Mouse (Mus musculus) liver, postnatal 0 days (tissue): ENCODE results near the gene Saxo1. TPM values are rescaled to one million over a fixed set of nuclear protein-coding genes. Genes with fewer than 3 reads are reported as not detected.

ENCODE experiments used
- ATAC-seq: fragments of 200-750 bp; cut with Nextera tagmentation; 2 replicates; pipeline ENCODE4 v1.8.0; 2017; ENCODE audit warnings: mild to moderate bottlenecking, moderate library complexity
- DNase-seq: peaks from one replicate; pipeline ENCODE4 v3.0.0-alpha.2; 2016
- H3K27ac ChIP-seq: fragments of 300-500 bp; sonication (generic); 2 replicates; pipeline ENCODE4 v1.5.1; 2014; ENCODE audit warnings: antibody characterized with exemption, moderate library complexity, mild to moderate bottlenecking, low read depth
- H3K27me3 ChIP-seq: fragments of 300-500 bp; sonication (generic); 2 replicates; pipeline ENCODE4 v1.6.1; 2014; ENCODE audit warnings: low read length, control low read depth, mixed read lengths; ENCODE audit not compliant: insufficient read depth
- H3K36me3 ChIP-seq: fragments of 300-500 bp; sonication (generic); replicated peaks from 2 replicates; pipeline ENCODE4 v1.6.1; 2014; ENCODE audit warnings: mild to moderate bottlenecking, control low read depth, low read length, moderate library complexity, mixed read lengths; ENCODE audit not compliant: insufficient read depth
- H3K4me1 ChIP-seq: fragments of 300-500 bp; sonication (generic); 2 replicates; pipeline ENCODE4 v1.6.1; 2014; ENCODE audit warnings: antibody characterized with exemption, mild to moderate bottlenecking, control low read depth; ENCODE audit not compliant: insufficient read depth
- H3K4me2 ChIP-seq: fragments of 300-500 bp; sonication (generic); 2 replicates; pipeline ENCODE4 v1.6.1; 2014; ENCODE audit warnings: low read depth, mild to moderate bottlenecking, low read length, moderate library complexity, mixed read lengths
- H3K4me3 ChIP-seq: fragments of 300-500 bp; sonication (generic); 2 replicates; pipeline ENCODE4 v1.5.1; 2014; ENCODE audit warnings: low read depth, low read length
- H3K9ac ChIP-seq: fragments of 300-500 bp; sonication (generic); replicated peaks from 2 replicates; pipeline ENCODE4 v1.6.1; 2014; ENCODE audit warnings: mild to moderate bottlenecking, moderate library complexity
- H3K9me3 ChIP-seq: fragments of 300-500 bp; sonication (generic); 2 replicates; pipeline ENCODE4 v1.6.1; 2016; ENCODE audit warnings: mild to moderate bottlenecking, control low read depth, low read length, mixed read lengths
- CTCF ChIP-seq: sonication (generic); IDR thresholded peaks from 2 replicates; pipeline ENCODE4 v1.5.1; 2016; ENCODE audit warnings: antibody characterized with exemption, low read depth
- EP300 ChIP-seq: IDR thresholded peaks from 2 replicates; pipeline ENCODE4 v1.6.1; 2016; ENCODE audit warnings: antibody characterized with exemption, low read depth, mild to moderate bottlenecking
- WGBS: fragments of 180-500 bp; shearing (Covaris S2); extraction: QIAGEN DNeasy Blood & Tissue Kit; methylation state at CpG from one replicate; pipeline ENCODE4 v1.1.7; 2014; ENCODE audit not compliant: insufficient replicate concordance; 5-methylcytosine and 5-hydroxymethylcytosine counted together
- polyA plus RNA-seq: library from polyadenylated mRNA; unstranded; fragments of >200 nt; fragmentation: Nextera tagmentation; extraction: Ambion mirVana; gene quantifications from 2 replicates; pipeline ENCODE4 v1.2.1, GENCODE M21; 2015

Saxo1 gene
- polyA plus RNA-seq, 1 experiment from 2014 or later: not detected

DNA sequence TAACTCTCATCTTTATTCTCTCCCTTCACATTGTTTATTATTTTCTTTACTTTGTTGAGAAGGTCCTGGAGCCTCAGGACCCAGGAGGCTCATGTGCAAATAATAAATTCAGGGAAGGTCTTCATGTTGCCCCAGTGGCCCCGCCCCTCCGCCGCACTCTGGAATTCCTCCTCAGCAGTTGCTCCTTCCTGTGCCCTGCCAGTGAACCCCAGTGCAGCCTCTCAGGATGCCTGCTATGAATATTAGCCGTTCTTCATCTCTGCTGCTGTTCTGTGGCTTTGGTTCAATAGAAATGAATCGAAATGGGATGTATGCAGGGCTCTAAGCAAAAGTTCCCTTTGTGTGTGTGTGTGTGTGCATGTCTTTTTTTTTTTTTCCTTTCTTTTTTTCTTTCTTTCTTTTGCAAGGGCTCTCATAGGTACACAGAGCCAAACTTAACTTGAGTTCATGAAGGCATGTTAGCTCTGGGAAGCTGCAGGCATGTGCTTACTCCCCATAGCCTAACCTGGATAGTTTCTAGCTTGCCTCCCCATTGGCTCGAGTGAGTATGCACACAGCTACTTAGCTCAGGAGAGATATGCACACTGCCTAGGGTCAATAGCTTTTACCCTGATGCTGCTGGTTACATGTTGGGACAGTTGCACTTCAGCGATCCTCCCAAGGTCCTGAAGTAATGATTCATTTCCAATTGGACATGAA, 151.5 kb downstream of the Saxo1 start:
- Histone ChIP-seq H3K36me3 (no peaks in the 10 kb centered on the region), H3K27me3 (no peaks in the 10 kb centered on the region), H3K4me1 (no peaks in the 10 kb centered on the region), H3K27ac (no peak overlapping the region), H3K4me2 (no peak overlapping the region), H3K9me3 (no peaks in the 10 kb centered on the region), H3K9ac (no peak overlapping the region), H3K4me3 (no peak overlapping the region)
- 63% methylated on average over 7 of the region's 7 CpGs for WGBS
- TF ChIP-seq CTCF (no peak), EP300 (no peak)
- ATAC-seq (no peak), DNase-seq (no peak)

DNA sequence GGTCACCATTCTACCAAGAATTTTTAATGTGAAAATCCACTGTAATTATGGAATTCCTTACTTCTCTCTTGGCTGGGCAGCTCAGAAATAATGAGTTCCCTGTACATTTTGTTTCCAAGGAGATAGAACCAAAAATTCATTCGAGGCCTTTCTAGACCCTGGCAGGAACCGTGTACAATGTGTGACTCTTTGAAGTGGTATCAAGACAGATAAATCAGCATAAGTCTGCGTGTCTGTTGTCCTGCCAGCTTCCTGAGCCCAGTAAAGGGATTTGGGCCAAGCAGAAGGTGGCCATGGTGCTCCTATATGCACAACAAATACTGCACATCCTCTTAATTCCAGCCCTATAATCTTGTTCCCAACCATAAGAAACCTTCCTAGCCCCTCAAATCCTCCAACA, 157.0 kb downstream of the Saxo1 start:
- H3K4me2 ChIP-seq: no peak overlapping the region
- WGBS: 62% methylated on average over 3 of the region's 3 CpGs
- no peak overlapping the region for H3K4me3 ChIP-seq
- no peaks in the 10 kb centered on the region for H3K4me1 ChIP-seq
- H3K9me3 ChIP-seq: no peaks in the 10 kb centered on the region
- no peaks in the 10 kb centered on the region for H3K27me3 ChIP-seq
- H3K9ac ChIP-seq: no peak overlapping the region
- no peaks in the 10 kb centered on the region for H3K36me3 ChIP-seq
- no peak overlapping the region for H3K27ac ChIP-seq
- TF ChIP-seq EP300: no peak
- no peak for TF ChIP-seq CTCF
- no peak for DNase-seq
- no peak for ATAC-seq

DNA sequence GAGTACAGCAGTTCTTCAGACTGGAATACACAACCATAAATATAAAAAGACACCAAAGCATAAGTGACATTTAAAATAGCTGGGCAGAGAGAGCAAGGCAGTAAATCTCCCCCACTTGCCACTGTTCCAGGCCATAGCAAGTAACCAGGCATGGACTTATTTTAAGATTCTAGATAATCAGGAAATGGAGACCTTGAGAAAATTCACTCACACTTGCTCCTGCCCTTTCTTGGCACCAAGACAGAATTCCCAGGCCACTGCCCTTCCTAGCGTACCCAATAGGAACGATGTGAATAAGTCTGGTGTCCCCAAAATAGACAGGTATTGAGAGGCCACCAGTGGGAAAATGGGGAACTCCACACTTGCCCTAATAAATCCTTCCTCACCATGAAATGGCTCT, 160.7 kb downstream of the Saxo1 start:
- ATAC-seq (no peak), DNase-seq (no peak)
- TF ChIP-seq EP300: no peak
- TF ChIP-seq CTCF: no peak
- no peak overlapping the region for H3K9ac ChIP-seq
- H3K9me3 ChIP-seq: no peaks in the 10 kb centered on the region
- no peak overlapping the region for H3K4me2 ChIP-seq
- no peak overlapping the region for H3K27ac ChIP-seq
- no peaks in the 10 kb centered on the region for H3K4me1 ChIP-seq
- WGBS: 41% methylated on average over 2 of the region's 2 CpGs
- no peaks in the 10 kb centered on the region for H3K27me3 ChIP-seq
- H3K4me3 ChIP-seq: no peak overlapping the region
- H3K36me3 ChIP-seq: no peaks in the 10 kb centered on the region

DNA sequence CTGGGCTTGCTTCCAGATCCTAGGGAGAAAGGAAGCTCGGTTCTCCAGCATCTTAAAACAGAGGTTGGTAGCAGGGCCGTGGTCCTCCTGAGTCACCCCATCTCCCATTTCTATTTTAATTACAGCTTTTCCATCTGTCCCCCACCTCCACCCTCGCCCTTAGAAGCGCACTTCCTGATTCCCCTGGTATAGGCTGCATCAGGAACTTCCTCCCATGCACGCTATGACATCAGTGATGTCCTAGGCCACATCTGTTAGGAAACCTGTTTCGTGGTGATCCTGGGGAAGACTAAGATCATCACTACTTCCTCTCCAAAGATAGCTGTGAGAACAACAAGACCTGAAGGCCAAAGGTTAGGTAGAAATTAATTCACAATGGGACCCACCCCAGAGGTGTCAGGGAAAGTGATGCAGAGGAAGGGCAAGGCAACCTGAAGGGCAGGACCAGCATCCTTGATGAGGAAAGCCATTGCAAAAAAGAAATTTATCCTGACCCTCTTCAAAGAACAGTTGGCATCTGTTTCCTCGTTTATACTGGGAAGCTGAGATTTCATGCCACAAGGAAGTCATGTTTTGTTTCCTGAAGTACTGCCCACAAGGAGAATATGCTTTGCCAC, 161.3 kb downstream of the Saxo1 start:
- H3K27me3 ChIP-seq: no peaks in the 10 kb centered on the region
- TF ChIP-seq CTCF (no peak), EP300 (no peak)
- ATAC-seq (peak; percentile 41; the same call in 1 of the 2 replicates), DNase-seq (no peak)
- no peak overlapping the region for H3K4me2 ChIP-seq
- H3K9me3 ChIP-seq: no peaks in the 10 kb centered on the region
- H3K4me3 ChIP-seq: no peak overlapping the region
- no peak overlapping the region for H3K9ac ChIP-seq
- no peak overlapping the region for H3K27ac ChIP-seq
- H3K36me3 ChIP-seq: no peaks in the 10 kb centered on the region
- 53% methylated on average over 7 of the region's 7 CpGs for WGBS
- no peaks in the 10 kb centered on the region for H3K4me1 ChIP-seq

DNA sequence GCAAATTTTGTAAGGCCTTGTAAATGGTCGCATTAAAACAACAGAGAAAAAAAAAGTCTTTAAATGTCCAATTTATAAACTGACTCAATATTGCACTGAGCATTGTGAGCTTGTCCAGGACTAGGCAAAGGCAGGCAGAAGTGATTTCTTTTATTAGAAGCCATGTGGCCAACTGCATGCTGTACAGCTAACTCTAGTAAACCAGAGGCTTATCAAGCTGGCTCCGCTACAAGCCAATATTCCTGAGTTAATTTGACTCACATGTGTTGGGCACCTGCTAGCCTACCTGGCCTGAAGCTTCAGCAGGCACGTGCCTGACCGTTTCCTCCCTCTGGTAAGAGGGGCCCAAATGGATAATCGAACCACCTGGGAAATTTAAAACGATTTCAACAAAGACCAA, 162.5 kb downstream of the Saxo1 start:
- Histone ChIP-seq H3K4me2 (no peak overlapping the region), H3K9ac (no peak overlapping the region), H3K27ac (no peak overlapping the region), H3K9me3 (no peaks in the 10 kb centered on the region), H3K4me3 (no peak overlapping the region), H3K36me3 (no peaks in the 10 kb centered on the region), H3K4me1 (no peaks in the 10 kb centered on the region), H3K27me3 (no peaks in the 10 kb centered on the region)
- TF ChIP-seq EP300 (no peak), CTCF (no peak)
- ATAC-seq: no peak
- WGBS: 72% methylated on average over 6 of the region's 6 CpGs
- DNase-seq: no peak

Other genes with a start within 250 kb of the Saxo1 start
- 29.3 and 36.4 TPM in 2 replicates for gene Rraga, start 17.3 kb upstream of the Saxo1 start, polyA plus RNA-seq
- gene Haus6, start 53.7 kb upstream of the Saxo1 start, polyA plus RNA-seq: 4.4 and 5.9 TPM in 2 replicates
- gene Plin2, start 111.7 kb upstream of the Saxo1 start, polyA plus RNA-seq: 451 and 487 TPM in 2 replicates
- 1.4 and 1.8 TPM in 2 replicates for gene Dennd4c, start 190.2 kb upstream of the Saxo1 start, polyA plus RNA-seq